Mouse (Mus musculus): ENCODE data around the gene Taf1c. TPM values are rescaled to one million over a fixed set of nuclear protein-coding genes. Genes with fewer than 3 reads are reported as not detected.

The Taf1c gene
- total RNA-seq, 4 experiments from 2014 or later, result 3.4 to 4.4 (median 4.0) TPM

- no peak for DNase-seq (ENCODE audit: low spot score)
Measured at GRCm38 (mm10) chr8:119623061-119623460, 18.0 kb upstream of the Taf1c start.

- DNase-seq (ENCODE audit: low spot score), result no peak
Measured at GRCm38 (mm10) chr8:119622555-119622954, 17.5 kb upstream of the Taf1c start.

DNA sequence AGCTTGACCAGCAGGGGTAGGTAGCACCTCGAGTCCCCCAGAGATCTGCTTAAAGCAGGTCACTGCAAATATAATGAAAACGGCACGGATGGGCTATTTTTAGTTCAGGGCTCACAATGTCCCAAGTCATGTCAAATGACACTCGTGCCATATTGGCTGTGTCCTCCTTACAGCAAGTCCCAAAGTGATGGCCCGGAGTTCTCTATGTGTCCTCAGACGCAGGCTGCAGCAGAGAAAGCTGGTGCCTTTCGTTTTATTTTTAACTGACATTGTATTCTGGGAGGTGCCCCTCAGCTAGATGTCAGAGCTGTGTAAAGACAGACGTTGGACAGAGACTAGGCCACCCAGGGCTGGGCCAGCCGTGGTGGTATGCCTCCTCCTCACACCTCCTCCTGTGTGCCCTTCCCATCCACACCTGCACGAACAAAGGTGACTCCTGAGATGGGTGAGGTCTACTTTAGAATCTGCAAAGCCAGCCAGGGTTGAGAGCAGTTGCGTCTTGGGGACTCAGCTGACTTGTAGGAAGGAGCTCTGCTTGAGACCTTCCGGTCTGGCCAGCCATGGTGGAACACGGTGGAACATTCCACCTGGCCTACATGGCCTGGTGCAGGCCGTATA lies 15.9 kb upstream of the Taf1c start:
- DNase-seq (ENCODE audit: low spot score), result peak; percentile 32

GRCm38 (mm10) chr8:119620116-119620840 lies 15.3 kb upstream of the Taf1c start:
- DNase-seq (ENCODE audit: low spot score), result no peak

DNA sequence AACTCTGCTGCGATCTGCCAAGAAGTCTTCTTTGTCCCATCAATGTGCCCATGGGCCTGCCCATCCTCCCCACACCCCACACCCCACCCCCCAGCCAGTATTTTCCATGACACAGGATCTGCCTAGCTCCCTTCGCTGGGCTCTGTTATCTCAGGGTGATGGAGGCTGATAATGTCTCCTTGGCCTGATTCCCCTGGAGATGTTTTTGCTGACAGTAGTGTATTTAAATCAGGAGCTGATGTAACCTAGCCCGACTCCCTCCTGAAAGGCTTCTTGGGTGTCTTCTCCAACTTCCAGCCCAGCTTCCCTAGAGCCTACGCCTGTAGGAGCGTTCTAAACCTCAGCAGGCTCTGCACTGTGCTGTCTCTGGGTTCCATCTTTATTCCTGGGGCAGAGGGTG lies 13.9 kb upstream of the Taf1c start:
- no peak for DNase-seq (ENCODE audit: low spot score)

DNA sequence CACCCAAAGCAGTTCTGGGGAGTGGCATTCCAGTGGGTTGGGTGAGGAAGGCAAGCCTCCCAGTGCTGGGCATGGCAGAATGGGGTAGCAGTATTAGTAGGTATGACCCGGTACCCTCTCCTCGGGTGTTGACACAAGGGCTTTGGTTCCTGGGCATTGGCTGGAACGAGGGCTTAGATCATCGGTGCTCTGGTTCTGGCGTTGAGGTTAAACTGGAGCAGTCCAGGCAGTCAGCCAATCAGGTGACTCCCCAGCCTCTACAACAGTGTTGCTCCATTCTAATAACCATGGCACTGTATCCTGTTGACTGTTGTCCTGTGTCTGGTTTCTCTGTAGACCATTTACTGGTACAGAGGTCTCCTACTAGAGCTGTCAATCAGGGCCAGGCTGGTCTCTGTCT lies 12.6 kb upstream of the Taf1c start:
- DNase-seq (ENCODE audit: low spot score), result peak; percentile 44

GRCm38 (mm10) chr8:119616811-119617210 lies 11.8 kb upstream of the Taf1c start:
- no peak for DNase-seq (ENCODE audit: low spot score)

DNA sequence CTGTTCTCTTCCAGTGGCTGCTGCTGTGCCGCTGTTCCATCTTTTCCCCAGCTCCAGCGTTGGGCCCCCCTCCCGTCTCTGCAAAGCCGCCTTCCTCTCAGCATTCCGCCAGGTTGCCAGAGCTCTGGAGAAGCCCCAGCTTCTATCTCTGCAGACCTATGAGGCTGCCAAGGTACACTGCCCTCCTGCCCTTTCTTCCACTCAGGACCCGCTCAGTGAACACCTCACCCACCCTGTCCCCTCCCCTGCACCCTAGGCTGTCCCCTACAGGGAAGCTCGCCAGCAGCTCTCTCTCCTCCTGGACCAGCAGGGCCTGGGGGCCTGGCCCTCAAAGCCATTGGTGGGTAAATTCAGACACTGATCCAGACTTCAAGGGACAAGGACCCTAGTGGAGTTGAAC lies 11.3 kb upstream of the Taf1c start:
- no peak for DNase-seq (ENCODE audit: low spot score)

DNA sequence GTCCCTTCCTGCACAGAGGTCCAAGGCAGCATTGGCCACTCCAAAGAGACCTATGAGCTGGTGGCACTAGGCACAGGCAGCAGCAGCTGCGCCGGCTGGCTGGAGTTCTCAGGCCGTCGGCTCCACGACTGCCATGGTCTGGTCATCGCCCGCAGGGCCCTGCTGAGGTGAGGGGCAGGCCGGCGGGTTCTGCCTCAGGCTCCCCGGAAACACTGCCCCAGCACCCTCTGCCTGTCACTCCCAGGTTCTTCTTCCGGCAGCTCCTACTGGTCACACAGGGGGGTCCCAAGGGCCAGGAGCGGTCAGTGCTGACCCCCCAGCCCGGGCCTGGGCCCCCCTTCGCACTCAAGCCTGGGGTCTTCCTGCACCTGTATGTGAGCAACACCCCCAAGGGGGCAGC lies 10.1 kb upstream of the Taf1c start:
- DNase-seq (ENCODE audit: low spot score), result no peak

- DNase-seq (ENCODE audit: low spot score), result no peak
Measured at GRCm38 (mm10) chr8:119612471-119612870, 7.4 kb upstream of the Taf1c start, which contains the start of gene Adad2. TSS of gene Adad2 (plus strand) at chr8:119612747.

DNA sequence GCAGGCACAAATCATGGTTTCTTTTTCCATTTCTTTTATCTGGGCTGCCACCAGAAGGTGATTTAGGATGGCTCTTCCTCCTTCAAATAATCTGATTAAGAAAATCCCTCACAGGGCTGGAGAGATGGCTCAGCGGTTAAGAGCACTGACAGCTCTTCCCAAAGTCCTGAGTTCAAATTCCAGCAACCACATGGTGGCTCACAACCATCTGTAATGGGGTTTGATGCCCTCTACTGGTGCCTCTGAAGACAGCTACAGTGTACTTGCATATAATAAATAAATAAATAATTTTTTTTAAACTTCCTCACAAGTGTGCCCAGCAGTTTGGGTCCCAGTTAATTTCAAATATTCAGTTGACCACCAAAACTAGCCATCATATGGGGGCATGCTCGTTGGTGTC lies 1.2 kb upstream of the Taf1c start:
- no peak for DNase-seq (ENCODE audit: low spot score)

GRCm38 (mm10) chr8:119604398-119604803 lies 621 bp downstream of the Taf1c start:
- DNase-seq (ENCODE audit: low spot score), result no peak

DNA sequence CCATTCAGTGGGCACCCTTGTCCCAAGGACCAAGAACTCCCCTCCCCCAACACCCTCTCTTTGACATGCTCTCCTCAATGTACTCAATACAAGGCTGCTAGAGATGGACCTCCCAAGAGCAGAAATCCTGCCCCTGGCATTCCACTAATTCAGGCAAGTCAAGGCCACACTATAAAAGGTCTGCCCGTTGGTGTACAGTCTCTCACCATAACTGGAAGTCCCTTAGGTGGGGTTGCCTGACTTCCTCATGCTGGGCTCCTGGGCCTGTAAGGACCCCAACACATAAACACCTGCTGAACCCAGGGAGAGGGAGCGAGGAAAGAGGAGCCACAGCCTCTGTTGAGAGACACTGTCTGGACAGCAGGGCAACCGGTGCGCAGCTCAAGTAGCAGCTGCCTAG lies 1.3 kb downstream of the Taf1c start:
- no peak for DNase-seq (ENCODE audit: low spot score)

DNA sequence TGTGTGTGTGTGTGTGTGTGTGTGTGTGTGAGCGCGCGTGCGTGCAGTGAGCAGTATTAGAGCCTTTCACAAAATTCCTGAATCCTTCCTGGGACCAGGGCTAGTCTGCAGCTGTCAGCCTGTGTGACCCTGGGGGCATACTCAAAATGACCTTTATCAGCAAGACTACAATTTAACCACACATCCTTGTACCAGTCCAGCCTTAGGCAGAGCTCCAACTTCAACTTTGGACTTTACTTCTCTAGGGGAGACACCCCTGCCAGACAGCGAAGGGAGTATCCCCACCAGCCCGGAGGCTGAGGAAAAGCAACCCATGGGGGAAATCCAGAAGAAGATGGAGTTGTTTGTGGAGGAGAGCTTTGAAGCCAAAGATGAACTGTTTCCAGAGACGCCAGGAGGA lies 13.6 kb downstream of the Taf1c start:
- no peak for DNase-seq (ENCODE audit: low spot score)

DNA sequence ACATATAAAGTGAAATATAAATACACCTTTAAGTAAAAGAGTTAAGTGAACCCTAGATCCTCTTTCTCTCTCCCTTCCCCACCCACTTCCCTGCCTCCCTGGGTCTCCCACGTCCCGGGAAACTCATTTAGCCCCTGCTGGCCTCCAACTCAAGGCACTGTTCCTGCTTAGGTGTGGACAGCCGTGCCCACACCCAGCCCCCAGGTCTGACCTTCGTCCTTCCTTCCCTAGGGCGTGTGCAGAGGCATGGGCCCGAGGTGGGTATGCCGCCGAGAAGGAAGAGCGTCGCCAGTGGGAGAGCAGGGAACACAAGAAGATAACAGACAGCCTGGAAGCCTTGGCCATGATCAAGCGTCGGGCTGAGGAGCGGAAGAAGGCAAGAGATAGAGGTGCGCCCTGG lies 14.7 kb downstream of the Taf1c start:
- no peak for DNase-seq (ENCODE audit: low spot score)

- DNase-seq (ENCODE audit: low spot score), result no peak
Measured at GRCm38 (mm10) chr8:119588844-119589243, 16.2 kb downstream of the Taf1c start.

DNA sequence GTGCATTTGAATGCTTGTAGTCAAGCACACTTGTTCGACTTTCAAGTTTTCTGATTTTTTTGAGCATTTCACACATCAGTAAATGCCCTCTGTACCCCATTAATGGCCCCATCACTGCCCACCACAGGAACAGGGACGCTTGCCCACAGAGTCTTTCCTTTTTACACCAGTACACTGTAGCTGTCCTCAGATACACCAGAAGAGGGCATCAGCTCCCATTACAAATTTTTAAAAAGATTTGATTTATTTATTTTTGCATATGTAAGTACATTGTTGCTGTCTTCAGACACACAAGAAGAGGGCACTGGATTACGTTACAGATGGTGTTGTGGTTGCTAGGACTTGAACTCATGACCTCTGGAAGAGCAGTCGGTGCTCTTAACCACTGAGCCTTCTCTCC lies 16.7 kb downstream of the Taf1c start:
- DNase-seq (ENCODE audit: low spot score), result no peak

GRCm38 (mm10) chr8:119585901-119586300 lies 19.1 kb downstream of the Taf1c start:
- DNase-seq (ENCODE audit: low spot score), result no peak

GRCm38 (mm10) chr8:119580441-119581161 lies 24.4 kb downstream of the Taf1c start:
- DNase-seq (ENCODE audit: low spot score), result no peak

GRCm38 (mm10) chr8:119579096-119579495 lies 25.9 kb downstream of the Taf1c start:
- no peak for DNase-seq (ENCODE audit: low spot score)

GRCm38 (mm10) chr8:119575366-119575726 lies 29.7 kb downstream of the Taf1c start:
- no peak for DNase-seq (ENCODE audit: low spot score)

GRCm38 (mm10) chr8:119574437-119575365 lies 30.3 kb downstream of the Taf1c start, which contains the start of the genes Hsdl1 and Dnaaf1:
TSS of gene Hsdl1 (minus strand) at chr8:119575183.
TSS of gene Dnaaf1 (plus strand) at chr8:119575235.
- peak; percentile 93 for DNase-seq (ENCODE audit: low spot score)
